Mouse (Mus musculus): ENCODE data around the gene Xpo1. TPM values are rescaled to one million over a fixed set of nuclear protein-coding genes. Genes with fewer than 3 reads are reported as not detected.
"Not testable (repeated sequence)": the region's sequence is repeated elsewhere in the genome, so short reads cannot be mapped to it uniquely, and the experiment has no call there.

The Xpo1 gene
- polyA plus RNA-seq, 1 experiment = 317 TPM

GRCm38 (mm10) chr11:23256803-23257704, 1.2 kb downstream of the Xpo1 start:
- TF ChIP-seq POLR2A (IDR thresholded peaks at IDR 0.05; ENCODE audit: low read depth, low read length) (peak; percentile 68), CTCF (IDR thresholded peaks at IDR 0.05; ENCODE audit: borderline replicate concordance, insufficient read depth, low read length) (no peak)
- Histone ChIP-seq H3K27ac (ENCODE audit: insufficient read depth, low read length) (peak overlapping the region; percentile 76), H3K4me3 (ENCODE audit: insufficient read depth, low read length) (peak overlapping the region; percentile 82), H3K4me1 (ENCODE audit: control insufficient read depth, insufficient read depth, low read length) (peaks cover 8% of the 10 kb centered on the region)

GRCm38 (mm10) chr11:23259073-23259472, 3.2 kb downstream of the Xpo1 start:
- no peak for TF ChIP-seq CTCF (IDR thresholded peaks at IDR 0.05; ENCODE audit: borderline replicate concordance, insufficient read depth, low read length)
- TF ChIP-seq POLR2A (IDR thresholded peaks at IDR 0.05; ENCODE audit: low read depth, low read length) = no peak
- H3K4me3 ChIP-seq (ENCODE audit: insufficient read depth, low read length) = no peak overlapping the region; the same call in none of the 2 replicates
- no peak overlapping the region for H3K27ac ChIP-seq (ENCODE audit: insufficient read depth, low read length)
- peaks cover 8% of the 10 kb centered on the region for H3K4me1 ChIP-seq (ENCODE audit: control insufficient read depth, insufficient read depth, low read length)

- Histone ChIP-seq H3K27ac (ENCODE audit: insufficient read depth, low read length) (no peak overlapping the region), H3K4me3 (ENCODE audit: insufficient read depth, low read length) (no peak overlapping the region), H3K4me1 (ENCODE audit: control insufficient read depth, insufficient read depth, low read length) (peaks cover 8% of the 10 kb centered on the region)
- no peak for TF ChIP-seq POLR2A (IDR thresholded peaks at IDR 0.05; ENCODE audit: low read depth, low read length)
- no peak for TF ChIP-seq CTCF (IDR thresholded peaks at IDR 0.05; ENCODE audit: borderline replicate concordance, insufficient read depth, low read length)
Observed at GRCm38 (mm10) chr11:23259481-23259880, 3.6 kb downstream of the Xpo1 start.

- H3K4me3 ChIP-seq (ENCODE audit: insufficient read depth, low read length) = no peak overlapping the region
- no peak overlapping the region for H3K27ac ChIP-seq (ENCODE audit: insufficient read depth, low read length)
- peaks cover 8% of the 10 kb centered on the region for H3K4me1 ChIP-seq (ENCODE audit: control insufficient read depth, insufficient read depth, low read length)
- TF ChIP-seq POLR2A (IDR thresholded peaks at IDR 0.05; ENCODE audit: low read depth, low read length) (no peak), CTCF (IDR thresholded peaks at IDR 0.05; ENCODE audit: borderline replicate concordance, insufficient read depth, low read length) (no peak)
Observed at GRCm38 (mm10) chr11:23260186-23260585, 4.3 kb downstream of the Xpo1 start.

- no peak overlapping the region for H3K4me3 ChIP-seq (ENCODE audit: insufficient read depth, low read length)
- peaks cover 8% of the 10 kb centered on the region for H3K4me1 ChIP-seq (ENCODE audit: control insufficient read depth, insufficient read depth, low read length)
- H3K27ac ChIP-seq (ENCODE audit: insufficient read depth, low read length) = no peak overlapping the region
- TF ChIP-seq POLR2A (IDR thresholded peaks at IDR 0.05; ENCODE audit: low read depth, low read length) = no peak
- TF ChIP-seq CTCF (IDR thresholded peaks at IDR 0.05; ENCODE audit: borderline replicate concordance, insufficient read depth, low read length) = no peak
Observed at GRCm38 (mm10) chr11:23261490-23261889, 5.6 kb downstream of the Xpo1 start.

GRCm38 (mm10) chr11:23264949-23265348, 9.1 kb downstream of the Xpo1 start:
- TF ChIP-seq CTCF (IDR thresholded peaks at IDR 0.05; ENCODE audit: borderline replicate concordance, insufficient read depth, low read length) = no peak
- TF ChIP-seq POLR2A (IDR thresholded peaks at IDR 0.05; ENCODE audit: low read depth, low read length) = no peak
- H3K4me3 ChIP-seq (ENCODE audit: insufficient read depth, low read length) = no peak overlapping the region
- no peak overlapping the region for H3K27ac ChIP-seq (ENCODE audit: insufficient read depth, low read length)
- H3K4me1 ChIP-seq (ENCODE audit: control insufficient read depth, insufficient read depth, low read length) = peaks cover 5% of the 10 kb centered on the region

- no peak for TF ChIP-seq POLR2A (IDR thresholded peaks at IDR 0.05; ENCODE audit: low read depth, low read length)
- TF ChIP-seq CTCF (IDR thresholded peaks at IDR 0.05; ENCODE audit: borderline replicate concordance, insufficient read depth, low read length) = no peak
- no peak overlapping the region for H3K27ac ChIP-seq (ENCODE audit: insufficient read depth, low read length)
- H3K4me1 ChIP-seq (ENCODE audit: control insufficient read depth, insufficient read depth, low read length) = no peaks in the 10 kb centered on the region
- H3K4me3 ChIP-seq (ENCODE audit: insufficient read depth, low read length) = no peak overlapping the region
Observed at GRCm38 (mm10) chr11:23271770-23272724, 16.2 kb downstream of the Xpo1 start.

- H3K4me1 ChIP-seq (ENCODE audit: control insufficient read depth, insufficient read depth, low read length) = no peaks in the 10 kb centered on the region
- H3K27ac ChIP-seq (ENCODE audit: insufficient read depth, low read length) = no peak overlapping the region
- no peak overlapping the region for H3K4me3 ChIP-seq (ENCODE audit: insufficient read depth, low read length)
- TF ChIP-seq POLR2A (IDR thresholded peaks at IDR 0.05; ENCODE audit: low read depth, low read length) (no peak), CTCF (IDR thresholded peaks at IDR 0.05; ENCODE audit: borderline replicate concordance, insufficient read depth, low read length) (no peak)
Observed at GRCm38 (mm10) chr11:23275780-23276179, 19.9 kb downstream of the Xpo1 start.

- Histone ChIP-seq H3K4me3 (ENCODE audit: insufficient read depth, low read length) (no peak overlapping the region), H3K4me1 (ENCODE audit: control insufficient read depth, insufficient read depth, low read length) (no peaks in the 10 kb centered on the region)
- TF ChIP-seq CTCF (IDR thresholded peaks at IDR 0.05; ENCODE audit: borderline replicate concordance, insufficient read depth, low read length) = no peak
- TF ChIP-seq POLR2A (IDR thresholded peaks at IDR 0.05; ENCODE audit: low read depth, low read length) = no peak
Observed at GRCm38 (mm10) chr11:23284469-23284868, 28.6 kb downstream of the Xpo1 start.

GRCm38 (mm10) chr11:23288866-23289265, 33.0 kb downstream of the Xpo1 start:
- not testable (repeated sequence) for H3K4me1 ChIP-seq (ENCODE audit: control insufficient read depth, insufficient read depth, low read length); H3K27ac ChIP-seq (ENCODE audit: insufficient read depth, low read length); H3K4me3 ChIP-seq (ENCODE audit: insufficient read depth, low read length)

More at GRCm38 (mm10) chr11:23284469-23284868, 28.6 kb downstream of the Xpo1 start:
- H3K27ac ChIP-seq (ENCODE audit: insufficient read depth, low read length) = no peak overlapping the region
